In genomic region chr12:77854281-77855075, GRCm38 (mm10) we compare ENCODE assay signal across 13 mouse cellular contexts.
DNase-seq lines count a peak whose midpoint lies in the region; ATAC-seq and TF ChIP-seq lines count a peak whose summit lies in the region.
"Had no signal": no experiment of that assay in that cellular context is flagged by ENCODE, and none has a peak within 500 bp of the region (broad histone marks: within the 10 kb centered on the region; RNA-seq: fewer than 3 reads in every experiment).

No protein-coding gene starts in this region.

- WGBS in midbrain, embryonic 11.5 days = 62% methylated on average over 15 of the region's 15 CpGs
- 59% methylated on average over 15 of the region's 15 CpGs for WGBS in midbrain, postnatal 0 days
- 33% methylated on average over 15 of the region's 15 CpGs for WGBS in hindbrain, embryonic 14.5 days
- 17% methylated on average over 15 of the region's 15 CpGs for WGBS in neural tube, embryonic 14.5 days

- no peak overlapping the region for H3K9ac ChIP-seq in midbrain, embryonic 11.5 days (ENCODE audit: low read length)
- H3K9ac ChIP-seq in midbrain, postnatal 0 days (replicated peaks; ENCODE audit: low read length, poor library complexity, severe bottlenecking) = no peak overlapping the region
- H3K9ac ChIP-seq in hindbrain, embryonic 14.5 days = no peak overlapping the region
- no peak overlapping the region for H3K9ac ChIP-seq in neural tube, embryonic 14.5 days (replicated peaks; ENCODE audit: low read depth, low read length)

- H3K9me3 ChIP-seq in midbrain, embryonic 11.5 days (ENCODE audit: control insufficient read depth, low read length) = no peaks in the 10 kb centered on the region
- H3K9me3 ChIP-seq in midbrain, postnatal 0 days (ENCODE audit: low read length) = no peaks in the 10 kb centered on the region
- H3K9me3 ChIP-seq in hindbrain, embryonic 14.5 days (ENCODE audit: control insufficient read depth, low read length) = no peaks in the 10 kb centered on the region
- H3K9me3 ChIP-seq in neural tube, embryonic 14.5 days (ENCODE audit: control insufficient read depth, low read length) = no peaks in the 10 kb centered on the region

- peaks cover 11% of the 10 kb centered on the region; the same call in 1 of the 2 replicates for H3K4me1 ChIP-seq in midbrain, embryonic 11.5 days (ENCODE audit: control insufficient read depth, insufficient read depth, low read length)
- H3K4me1 ChIP-seq in midbrain, postnatal 0 days (ENCODE audit: insufficient read depth, low read length) = no peaks in the 10 kb centered on the region
- peaks cover 23% of the 10 kb centered on the region for H3K4me1 ChIP-seq in hindbrain, embryonic 14.5 days (replicated peaks; ENCODE audit: control insufficient read depth, insufficient read depth, low read length)
- peaks cover 16% of the 10 kb centered on the region; the same call in 1 of the 2 replicates for H3K4me1 ChIP-seq in neural tube, embryonic 14.5 days (ENCODE audit: control insufficient read depth, insufficient read depth, low read length)

- ATAC-seq in midbrain, embryonic 11.5 days (ENCODE audit: low FRiP score) = peak; percentile 37; the same call in 1 of the 2 replicates
- no peak for ATAC-seq in midbrain, postnatal 0 days (ENCODE audit: low FRiP score)
- ATAC-seq in hindbrain, embryonic 14.5 days (ENCODE audit: low FRiP score) = peak; percentile 41; the same call in 1 of the 2 replicates
- ATAC-seq in neural tube, embryonic 14.5 days (ENCODE audit: low read depth) = peak; percentile 84; the same call in 1 of the 2 replicates

- no peak overlapping the region for H3K4me3 ChIP-seq in midbrain, embryonic 11.5 days (ENCODE audit: low read depth, low read length)
- no peak overlapping the region for H3K4me3 ChIP-seq in midbrain, postnatal 0 days (ENCODE audit: low read depth, low read length)
- H3K4me3 ChIP-seq in hindbrain, embryonic 14.5 days (replicated peaks; ENCODE audit: low read length) = no peak overlapping the region
- no peak overlapping the region for H3K4me3 ChIP-seq in neural tube, embryonic 14.5 days (ENCODE audit: low read depth, low read length)

- no peaks in the 10 kb centered on the region for H3K36me3 ChIP-seq in midbrain, embryonic 11.5 days (ENCODE audit: control insufficient read depth, insufficient read depth, low read length)
- H3K36me3 ChIP-seq in midbrain, postnatal 0 days (ENCODE audit: insufficient read depth, low read length) = no peaks in the 10 kb centered on the region
- H3K36me3 ChIP-seq in hindbrain, embryonic 14.5 days (replicated peaks; ENCODE audit: control insufficient read depth, insufficient read depth) = no peaks in the 10 kb centered on the region
- H3K36me3 ChIP-seq in neural tube, embryonic 14.5 days (ENCODE audit: control insufficient read depth, insufficient read depth, low read length) = no peaks in the 10 kb centered on the region

- no peak overlapping the region for H3K27ac ChIP-seq in midbrain, embryonic 11.5 days (ENCODE audit: low read depth, low read length)
- H3K27ac ChIP-seq in midbrain, postnatal 0 days (ENCODE audit: low read depth, low read length) = no peak overlapping the region
- no peak overlapping the region for H3K27ac ChIP-seq in hindbrain, embryonic 14.5 days
- no peak overlapping the region for H3K27ac ChIP-seq in neural tube, embryonic 14.5 days (ENCODE audit: low read depth, low read length)

- H3K4me2 ChIP-seq in midbrain, embryonic 11.5 days = no peak overlapping the region
- no peak overlapping the region for H3K4me2 ChIP-seq in midbrain, postnatal 0 days (ENCODE audit: low read depth, low read length, poor library complexity, severe bottlenecking)
- H3K4me2 ChIP-seq in hindbrain, embryonic 14.5 days (replicated peaks) = no peak overlapping the region
- no peak overlapping the region for H3K4me2 ChIP-seq in neural tube, embryonic 14.5 days (ENCODE audit: low read depth, low read length)
- H3K4me2 ChIP-seq: liver, embryonic 11.5 days had no signal

- no peak for TF ChIP-seq CTCF in midbrain, postnatal 0 days (IDR thresholded peaks at IDR 0.05)

- no peaks in the 10 kb centered on the region for H3K27me3 ChIP-seq in midbrain, embryonic 11.5 days (ENCODE audit: control insufficient read depth, insufficient read depth, low read length)
- no peaks in the 10 kb centered on the region for H3K27me3 ChIP-seq in midbrain, postnatal 0 days (ENCODE audit: insufficient read depth, low read length)
- no peaks in the 10 kb centered on the region for H3K27me3 ChIP-seq in hindbrain, embryonic 14.5 days (ENCODE audit: control insufficient read depth, insufficient read depth, low read length)
- H3K27me3 ChIP-seq in neural tube, embryonic 14.5 days (ENCODE audit: control insufficient read depth, insufficient read depth, low read length) = no peaks in the 10 kb centered on the region

- DNase-seq in cerebellum, postnatal 10 days = peak; percentile 67 to 74
- DNase-seq in cerebellum, adult 11 months = no peak
- no peak for DNase-seq in midbrain, embryonic 11.5 days (ENCODE audit: low spot score, missing footprints)
- DNase-seq in midbrain, postnatal 0 days (ENCODE audit: low spot score) = no peak
- no peak for DNase-seq in hindbrain, embryonic 14.5 days (ENCODE audit: low spot score)
- DNase-seq in spleen, postnatal 10 days (ENCODE audit: low spot score in 2 of 2) = no peak
- DNase-seq in thymus, postnatal 14 days = no peak
- DNase-seq: cerebellum, adult 18-20 months; gastrocnemius, postnatal 25 days; heart, postnatal 14 days; lung, postnatal 14 days had no signal

Comparison
In these comparisons a context has a peak if more than half of its experiments do, and no peak if none do; other contexts are left out.
1. DNase-seq: peak in cerebellum, postnatal 10 days (2 of 2); none in cerebellum, adult 11 months (single experiment), midbrain, embryonic 11.5 days (single experiment), midbrain, postnatal 0 days (single experiment), hindbrain, embryonic 14.5 days (single experiment), spleen, postnatal 10 days (0 of 2) and thymus, postnatal 14 days (single experiment).